Mouse (Mus musculus): ENCODE data around the gene Pld1. TPM values are rescaled to one million over a fixed set of nuclear protein-coding genes. Genes with fewer than 3 reads are reported as not detected.
"Not testable (repeated sequence)": the region's sequence is repeated elsewhere in the genome, so short reads cannot be mapped to it uniquely, and the experiment has no call there.

Gene Pld1
- polyA plus RNA-seq, 1 experiment: 0.95 TPM

- Histone ChIP-seq H3K36me3 (ENCODE audit: control insufficient read depth, insufficient read depth, low read length) (no peaks in the 10 kb centered on the region), H3K27ac (ENCODE audit: insufficient read depth, low read length) (no peak overlapping the region), H3K4me1 (ENCODE audit: control insufficient read depth, insufficient read depth, insufficient read length) (no peaks in the 10 kb centered on the region; the same call in 1 of the 2 replicates), H3K27me3 (ENCODE audit: control insufficient read depth, insufficient read depth, low read length) (peaks cover 3% of the 10 kb centered on the region; the same call in 1 of the 2 replicates), H3K4me3 (ENCODE audit: extremely low read depth, insufficient read depth, insufficient read length) (no peak overlapping the region)
- no peak for TF ChIP-seq CTCF (IDR thresholded peaks at IDR 0.05; ENCODE audit: extremely low read depth, insufficient read depth, insufficient read length, insufficient replicate concordance)
- TF ChIP-seq POLR2A (IDR thresholded peaks at IDR 0.05; ENCODE audit: low read depth, low read length): no peak
- DNase-seq (ENCODE audit: low read depth in 1 of 2, low spot score in 2 of 2): no peak
- 87% methylated on average over 7 of the region's 7 CpGs for WGBS
Measured at GRCm38 (mm10) chr3:27942991-27943390, 4.5 kb downstream of the Pld1 start.

- H3K4me3 ChIP-seq (ENCODE audit: extremely low read depth, insufficient read depth, insufficient read length); H3K4me1 ChIP-seq (ENCODE audit: control insufficient read depth, insufficient read depth, insufficient read length); H3K27ac ChIP-seq (ENCODE audit: insufficient read depth, low read length); H3K27me3 ChIP-seq (ENCODE audit: control insufficient read depth, insufficient read depth, low read length); H3K36me3 ChIP-seq (ENCODE audit: control insufficient read depth, insufficient read depth, low read length); DNase-seq (ENCODE audit: low read depth in 1 of 2, low spot score in 2 of 2): not testable (repeated sequence)
- 87% methylated on average over 2 of the region's 2 CpGs for WGBS
Measured at GRCm38 (mm10) chr3:27945397-27945796, 6.9 kb downstream of the Pld1 start.

- no peak for TF ChIP-seq CTCF (IDR thresholded peaks at IDR 0.05; ENCODE audit: extremely low read depth, insufficient read depth, insufficient read length, insufficient replicate concordance)
- no peak for TF ChIP-seq POLR2A (IDR thresholded peaks at IDR 0.05; ENCODE audit: low read depth, low read length)
- Histone ChIP-seq H3K27me3 (ENCODE audit: control insufficient read depth, insufficient read depth, low read length) (no peaks in the 10 kb centered on the region), H3K36me3 (ENCODE audit: control insufficient read depth, insufficient read depth, low read length) (no peaks in the 10 kb centered on the region), H3K4me1 (ENCODE audit: control insufficient read depth, insufficient read depth, insufficient read length) (no peaks in the 10 kb centered on the region), H3K4me3 (ENCODE audit: extremely low read depth, insufficient read depth, insufficient read length) (no peak overlapping the region), H3K27ac (ENCODE audit: insufficient read depth, low read length) (no peak overlapping the region)
- DNase-seq (ENCODE audit: low read depth in 1 of 2, low spot score in 2 of 2): no peak
- 83% methylated on average over 5 of the region's 5 CpGs for WGBS
Measured at GRCm38 (mm10) chr3:27949175-27949872, 10.8 kb downstream of the Pld1 start.

GRCm38 (mm10) chr3:27949873-27950250 is 11.4 kb downstream of the Pld1 start:
- no peak overlapping the region for H3K27ac ChIP-seq (ENCODE audit: insufficient read depth, low read length)
- no peak overlapping the region for H3K4me3 ChIP-seq (ENCODE audit: extremely low read depth, insufficient read depth, insufficient read length)
- WGBS: 83% methylated on average over 6 of the region's 6 CpGs
- no peak for DNase-seq (ENCODE audit: low read depth in 1 of 2, low spot score in 2 of 2)
- H3K36me3 ChIP-seq (ENCODE audit: control insufficient read depth, insufficient read depth, low read length): no peaks in the 10 kb centered on the region
- H3K27me3 ChIP-seq (ENCODE audit: control insufficient read depth, insufficient read depth, low read length): no peaks in the 10 kb centered on the region
- H3K4me1 ChIP-seq (ENCODE audit: control insufficient read depth, insufficient read depth, insufficient read length): no peaks in the 10 kb centered on the region
- TF ChIP-seq CTCF (IDR thresholded peaks at IDR 0.05; ENCODE audit: extremely low read depth, insufficient read depth, insufficient read length, insufficient replicate concordance) (no peak), POLR2A (IDR thresholded peaks at IDR 0.05; ENCODE audit: low read depth, low read length) (no peak)

GRCm38 (mm10) chr3:27950726-27951125 is 12.2 kb downstream of the Pld1 start:
- TF ChIP-seq CTCF (IDR thresholded peaks at IDR 0.05; ENCODE audit: extremely low read depth, insufficient read depth, insufficient read length, insufficient replicate concordance) (no peak), POLR2A (IDR thresholded peaks at IDR 0.05; ENCODE audit: low read depth, low read length) (no peak)
- Histone ChIP-seq H3K36me3 (ENCODE audit: control insufficient read depth, insufficient read depth, low read length) (no peaks in the 10 kb centered on the region), H3K4me3 (ENCODE audit: extremely low read depth, insufficient read depth, insufficient read length) (no peak overlapping the region), H3K27me3 (ENCODE audit: control insufficient read depth, insufficient read depth, low read length) (no peaks in the 10 kb centered on the region), H3K4me1 (ENCODE audit: control insufficient read depth, insufficient read depth, insufficient read length) (no peaks in the 10 kb centered on the region), H3K27ac (ENCODE audit: insufficient read depth, low read length) (no peak overlapping the region)
- 90% methylated on average over 2 of the region's 2 CpGs for WGBS
- DNase-seq (ENCODE audit: low read depth in 1 of 2, low spot score in 2 of 2): no peak

- H3K4me1 ChIP-seq (ENCODE audit: control insufficient read depth, insufficient read depth, insufficient read length): no peaks in the 10 kb centered on the region
- H3K4me3 ChIP-seq (ENCODE audit: extremely low read depth, insufficient read depth, insufficient read length): no peak overlapping the region
- H3K36me3 ChIP-seq (ENCODE audit: control insufficient read depth, insufficient read depth, low read length): no peaks in the 10 kb centered on the region
- no peak for DNase-seq (ENCODE audit: low read depth in 1 of 2, low spot score in 2 of 2)
- TF ChIP-seq POLR2A (IDR thresholded peaks at IDR 0.05; ENCODE audit: low read depth, low read length) (no peak), CTCF (IDR thresholded peaks at IDR 0.05; ENCODE audit: extremely low read depth, insufficient read depth, insufficient read length, insufficient replicate concordance) (no peak)
- no peak overlapping the region for H3K27ac ChIP-seq (ENCODE audit: insufficient read depth, low read length)
- no peaks in the 10 kb centered on the region for H3K27me3 ChIP-seq (ENCODE audit: control insufficient read depth, insufficient read depth, low read length)
- WGBS: 90% methylated on average over 4 of the region's 4 CpGs
Measured at GRCm38 (mm10) chr3:27951721-27952120, 13.2 kb downstream of the Pld1 start.

GRCm38 (mm10) chr3:27956006-27956405 is 17.5 kb downstream of the Pld1 start:
- no peak for DNase-seq (ENCODE audit: low read depth in 1 of 2, low spot score in 2 of 2)
- WGBS: 80% methylated on average over 1 of the region's 1 CpGs
- no peak overlapping the region for H3K4me3 ChIP-seq (ENCODE audit: extremely low read depth, insufficient read depth, insufficient read length)
- no peaks in the 10 kb centered on the region for H3K36me3 ChIP-seq (ENCODE audit: control insufficient read depth, insufficient read depth, low read length)
- H3K4me1 ChIP-seq (ENCODE audit: control insufficient read depth, insufficient read depth, insufficient read length): no peaks in the 10 kb centered on the region
- TF ChIP-seq CTCF (IDR thresholded peaks at IDR 0.05; ENCODE audit: extremely low read depth, insufficient read depth, insufficient read length, insufficient replicate concordance): no peak
- no peak for TF ChIP-seq POLR2A (IDR thresholded peaks at IDR 0.05; ENCODE audit: low read depth, low read length)
- H3K27me3 ChIP-seq (ENCODE audit: control insufficient read depth, insufficient read depth, low read length): no peaks in the 10 kb centered on the region
- H3K27ac ChIP-seq (ENCODE audit: insufficient read depth, low read length): no peak overlapping the region
